Mouse (Mus musculus) heart, embryonic 14.5 days (tissue): Measurements from ENCODE around the gene Fdps. TPM values are rescaled to one million over a fixed set of nuclear protein-coding genes. Genes with fewer than 3 reads are reported as not detected.

Experiments
- ATAC-seq: fragments of 200-750 bp; cut with Nextera tagmentation; 2 replicates; pipeline ENCODE4 v1.8.0; 2017; ENCODE audit warnings: low read depth, moderate TSS enrichment; ENCODE audit not compliant: insufficient number of reproducible peaks, insufficient read depth, low FRiP score
- H3K27ac ChIP-seq, 2 experiments: fragments of 200-500 bp in 1 of 2; fragments of 300-500 bp in 1 of 2; sonication (generic) in 1 of 2; replicated peaks in 1 of 2; 2 replicates each; pipeline ENCODE4 v1.5.1; 2012 to 2014; ENCODE audit warnings: low read depth in 2 of 2, low read length in 2 of 2, control low read depth in 1 of 2, mild to moderate bottlenecking in 1 of 2, mixed read lengths in 1 of 2; ENCODE audit not compliant: control insufficient read depth in 1 of 2, insufficient read depth in 1 of 2
- H3K27me3 ChIP-seq: fragments of 300-500 bp; sonication (generic); 2 replicates; pipeline ENCODE4 v1.6.1; 2014; ENCODE audit warnings: mild to moderate bottlenecking, low read length, control low read depth; ENCODE audit not compliant: control insufficient read depth, insufficient read depth
- H3K36me3 ChIP-seq: fragments of 300-500 bp; sonication (generic); 2 replicates; pipeline ENCODE4 v1.6.1; 2014; ENCODE audit warnings: mild to moderate bottlenecking, control low read depth, low read length, mixed read lengths; ENCODE audit not compliant: control insufficient read depth, insufficient read depth
- H3K4me1 ChIP-seq, 2 experiments: fragments of 200-500 bp in 1 of 2; fragments of 300-500 bp in 1 of 2; sonication (generic) in 1 of 2; 2 replicates each; pipeline ENCODE4 v1.6.1; 2012 to 2014; ENCODE audit warnings: low read length in 2 of 2, control low read depth in 1 of 2, mixed read lengths in 1 of 2; ENCODE audit not compliant: control insufficient read depth in 2 of 2, insufficient read depth in 2 of 2
- H3K4me2 ChIP-seq: fragments of 300-500 bp; sonication (generic); 2 replicates; pipeline ENCODE4 v1.6.1; 2014; ENCODE audit warnings: mild to moderate bottlenecking, low read length
- H3K4me3 ChIP-seq, 2 experiments: fragments of 200-500 bp in 1 of 2; fragments of 300-500 bp in 1 of 2; sonication (generic) in 1 of 2; 2 replicates each; pipeline ENCODE4 v1.5.1; 2012 to 2014; ENCODE audit warnings: low read length in 2 of 2, mild to moderate bottlenecking in 2 of 2, control low read depth in 1 of 2, low read depth in 1 of 2, moderate library complexity in 1 of 2; ENCODE audit not compliant: control insufficient read depth in 1 of 2, insufficient read depth in 1 of 2
- H3K9ac ChIP-seq: fragments of 300-500 bp; sonication (generic); 2 replicates; pipeline ENCODE4 v1.6.1; 2014; ENCODE audit warnings: mild to moderate bottlenecking, low read length
- H3K9me3 ChIP-seq: fragments of 300-500 bp; sonication (generic); 2 replicates; pipeline ENCODE4 v1.6.1; 2016; ENCODE audit warnings: low read length, control low read depth; ENCODE audit not compliant: control insufficient read depth
- WGBS: fragments of 180-500 bp; shearing (Covaris S2); extraction: QIAGEN DNeasy Blood & Tissue Kit; methylation state at CpG from one replicate; pipeline ENCODE4 v1.1.7; 2014; 5-methylcytosine and 5-hydroxymethylcytosine counted together
- polyA plus RNA-seq: library from polyadenylated mRNA; unstranded; fragments of >200 nt; fragmentation: Nextera tagmentation; extraction: Ambion mirVana; gene quantifications from 2 replicates; pipeline ENCODE4 v1.2.1, GENCODE M21; 2014

The Fdps gene
- polyA plus RNA-seq, 1 experiment from 2014 or later = 96.9 TPM

GRCm38 (mm10) chr3:89124241-89124640 lies 22.5 kb upstream of the Fdps start:
- Histone ChIP-seq H3K27ac (no peak overlapping the region), H3K9me3 (no peaks in the 10 kb centered on the region), H3K4me2 (no peak overlapping the region), H3K9ac (no peak overlapping the region), H3K36me3 (no peaks in the 10 kb centered on the region), H3K4me3 (no peak overlapping the region), H3K27me3 (no peaks in the 10 kb centered on the region), H3K4me1 (peaks cover 10% of the 10 kb centered on the region in 2 experiments)
- ATAC-seq = no peak
- WGBS = 43% methylated on average over 3 of the region's 3 CpGs

GRCm38 (mm10) chr3:89123313-89123712 lies 21.6 kb upstream of the Fdps start:
- no peak overlapping the region for H3K27ac ChIP-seq
- peaks cover 10% of the 10 kb centered on the region in 2 experiments for H3K4me1 ChIP-seq
- H3K36me3 ChIP-seq = no peaks in the 10 kb centered on the region
- ATAC-seq = no peak
- no peak overlapping the region for H3K4me3 ChIP-seq
- H3K27me3 ChIP-seq = no peaks in the 10 kb centered on the region
- H3K4me2 ChIP-seq = no peak overlapping the region
- H3K9ac ChIP-seq = no peak overlapping the region
- H3K9me3 ChIP-seq = no peaks in the 10 kb centered on the region
- 60% methylated on average over 2 of the region's 2 CpGs for WGBS

GRCm38 (mm10) chr3:89115522-89115921 lies 13.8 kb upstream of the Fdps start:
- H3K4me2 ChIP-seq = no peak overlapping the region
- no peak overlapping the region for H3K27ac ChIP-seq
- WGBS = 3% methylated on average over 2 of the region's 2 CpGs
- no peaks in the 10 kb centered on the region for H3K27me3 ChIP-seq
- H3K4me3 ChIP-seq = no peak overlapping the region
- no peaks in the 10 kb centered on the region for H3K36me3 ChIP-seq
- no peak overlapping the region for H3K9ac ChIP-seq
- H3K4me1 ChIP-seq = no peaks in the 10 kb centered on the region
- no peak for ATAC-seq
- no peaks in the 10 kb centered on the region for H3K9me3 ChIP-seq

GRCm38 (mm10) chr3:89113058-89113457 lies 11.3 kb upstream of the Fdps start:
- Histone ChIP-seq H3K4me1 (no peaks in the 10 kb centered on the region), H3K27me3 (no peaks in the 10 kb centered on the region), H3K4me2 (no peak overlapping the region), H3K27ac (no peak overlapping the region), H3K9ac (no peak overlapping the region), H3K9me3 (no peaks in the 10 kb centered on the region), H3K4me3 (no peak overlapping the region), H3K36me3 (no peaks in the 10 kb centered on the region)
- WGBS = 80% methylated on average over 4 of the region's 4 CpGs
- no peak for ATAC-seq

GRCm38 (mm10) chr3:89108146-89108545 lies 6.4 kb upstream of the Fdps start:
- Histone ChIP-seq H3K27ac (no peak overlapping the region), H3K9me3 (no peaks in the 10 kb centered on the region), H3K4me3 (no peak overlapping the region), H3K36me3 (no peaks in the 10 kb centered on the region), H3K4me1 (no peaks in the 10 kb centered on the region), H3K4me2 (no peak overlapping the region), H3K9ac (no peak overlapping the region), H3K27me3 (no peaks in the 10 kb centered on the region)
- no peak for ATAC-seq
- 58% methylated on average over 1 of the region's 1 CpGs for WGBS

GRCm38 (mm10) chr3:89107545-89107944 lies 5.8 kb upstream of the Fdps start:
- 47% methylated on average over 3 of the region's 3 CpGs for WGBS
- Histone ChIP-seq H3K27ac (no peak overlapping the region), H3K27me3 (no peaks in the 10 kb centered on the region), H3K9ac (no peak overlapping the region), H3K36me3 (no peaks in the 10 kb centered on the region), H3K9me3 (no peaks in the 10 kb centered on the region), H3K4me1 (no peaks in the 10 kb centered on the region), H3K4me3 (no peak overlapping the region), H3K4me2 (no peak overlapping the region)
- no peak for ATAC-seq

DNA sequence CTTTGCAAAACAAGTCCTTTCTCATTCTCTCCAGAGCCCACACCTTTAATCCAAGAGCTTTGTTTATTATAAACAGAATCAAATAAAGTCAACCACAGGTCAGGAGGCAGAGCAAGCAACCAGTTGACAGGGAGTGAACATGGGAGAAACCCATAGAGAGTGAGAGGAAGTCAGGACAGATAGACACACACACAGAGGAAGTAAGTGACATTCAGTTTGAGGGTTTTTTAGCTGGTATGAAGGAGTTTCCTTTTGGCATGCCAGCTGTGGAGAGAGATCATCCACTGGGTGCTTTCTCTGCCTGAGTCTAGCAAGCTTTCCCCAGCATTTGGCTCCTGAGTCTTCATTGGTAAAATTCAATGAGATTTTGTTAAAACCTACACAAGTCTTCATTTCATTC lies 5.1 kb upstream of the Fdps start:
- no peak overlapping the region for H3K4me3 ChIP-seq
- no peak overlapping the region for H3K9ac ChIP-seq
- H3K4me2 ChIP-seq = no peak overlapping the region
- H3K27me3 ChIP-seq = no peaks in the 10 kb centered on the region
- no peak overlapping the region for H3K27ac ChIP-seq
- no peaks in the 10 kb centered on the region for H3K36me3 ChIP-seq
- ATAC-seq = no peak
- H3K9me3 ChIP-seq = no peaks in the 10 kb centered on the region
- peaks cover 0 to 2% of the 10 kb centered on the region in 2 experiments; a peak in 1 of 4 replicates for H3K4me1 ChIP-seq

DNA sequence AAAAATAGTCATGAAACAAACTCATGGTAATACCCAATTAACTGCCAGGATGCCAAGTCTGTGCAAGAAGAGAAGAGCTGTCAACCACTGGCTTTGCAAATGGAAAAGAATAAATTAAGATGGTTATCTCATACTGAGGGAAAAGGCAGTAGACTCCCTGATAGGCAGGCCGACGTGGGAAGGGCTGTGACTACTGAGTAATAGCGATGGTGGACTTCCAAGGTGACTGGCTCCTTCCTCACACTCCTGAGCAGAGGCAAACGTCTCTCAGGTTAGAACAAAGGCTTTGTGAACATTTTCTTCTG lies 1.5 kb upstream of the Fdps start:
- H3K27ac ChIP-seq = no peak overlapping the region
- WGBS = 70% methylated on average over 4 of the region's 4 CpGs

More for the DNA sequence above, 1.5 kb upstream of the Fdps start:
- Histone ChIP-seq H3K27me3 (no peaks in the 10 kb centered on the region), H3K4me1 (peaks cover 5 to 7% of the 10 kb centered on the region in 2 experiments), H3K9me3 (no peaks in the 10 kb centered on the region), H3K36me3 (peaks cover 17% of the 10 kb centered on the region), H3K9ac (no peak overlapping the region), H3K4me3 (no peak overlapping the region), H3K4me2 (no peak overlapping the region)
- no peak for ATAC-seq
